Mouse (Mus musculus): Measurements from ENCODE around the gene Parvb. TPM values are rescaled to one million over a fixed set of nuclear protein-coding genes. Genes with fewer than 3 reads are reported as not detected.
A peak's percentile ranks its signal among the peaks of the same experiment; 100 is the strongest.

The Parvb gene
- total RNA-seq, 2 experiments from 2014 or later: 2.1 to 29.8 TPM

DNA sequence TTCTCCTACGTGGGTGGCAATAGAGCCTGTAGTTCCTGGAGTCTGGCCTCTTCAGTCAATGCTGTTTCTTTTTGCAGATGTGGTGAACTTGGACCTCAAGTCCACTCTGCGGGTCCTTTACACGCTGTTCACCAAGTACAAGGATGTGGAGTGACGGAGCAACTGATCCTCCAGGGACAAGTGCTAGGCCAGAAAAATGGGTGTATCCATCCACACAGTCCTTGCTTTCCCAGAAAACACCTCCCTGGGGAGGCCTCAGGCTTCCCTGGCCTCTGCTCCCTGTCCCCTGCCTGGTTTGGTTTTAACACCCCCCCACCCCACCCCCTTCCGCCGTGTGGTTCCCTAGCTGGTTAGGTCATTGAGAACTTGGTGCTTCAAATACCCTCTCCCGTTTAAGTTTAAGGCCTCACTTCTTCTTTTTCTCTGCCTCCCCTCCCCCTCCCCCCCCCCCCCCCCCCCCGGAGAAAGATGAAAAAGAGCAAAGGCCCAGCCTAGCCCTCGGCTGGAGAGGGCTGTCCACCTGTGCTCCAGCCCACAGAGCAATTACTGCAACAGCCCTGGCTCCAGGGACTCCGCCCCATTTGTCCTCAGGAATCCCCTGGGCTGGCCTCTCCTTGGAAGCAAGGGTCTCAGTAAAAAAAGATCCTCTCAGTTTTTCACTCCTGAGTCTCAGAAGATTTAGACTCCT, 81.2 kb downstream of the Parvb start:
- ATAC-seq (replicated peaks; ENCODE audit: low FRiP score, low TSS enrichment, poor library complexity, severe bottlenecking): no peak

DNA sequence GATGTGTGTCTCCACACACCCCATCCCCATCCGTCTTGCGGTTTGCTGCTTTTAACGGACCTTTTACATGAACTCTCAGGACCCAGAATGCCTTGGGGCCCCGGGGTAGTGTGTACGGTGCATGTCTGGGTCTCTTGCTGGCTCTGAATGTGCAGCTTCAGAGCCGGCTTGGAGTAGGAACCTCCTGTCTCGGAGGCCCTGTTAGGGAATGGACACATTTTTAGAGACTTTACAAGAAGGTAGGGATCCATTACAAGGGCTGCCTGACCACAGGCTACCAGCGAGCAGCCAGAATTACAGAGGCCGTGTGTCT, 81.7 kb downstream of the Parvb start:
- peak; percentile 24; the same call in 1 of the 2 replicates for ATAC-seq (replicated peaks; ENCODE audit: low FRiP score, low TSS enrichment, poor library complexity, severe bottlenecking)

DNA sequence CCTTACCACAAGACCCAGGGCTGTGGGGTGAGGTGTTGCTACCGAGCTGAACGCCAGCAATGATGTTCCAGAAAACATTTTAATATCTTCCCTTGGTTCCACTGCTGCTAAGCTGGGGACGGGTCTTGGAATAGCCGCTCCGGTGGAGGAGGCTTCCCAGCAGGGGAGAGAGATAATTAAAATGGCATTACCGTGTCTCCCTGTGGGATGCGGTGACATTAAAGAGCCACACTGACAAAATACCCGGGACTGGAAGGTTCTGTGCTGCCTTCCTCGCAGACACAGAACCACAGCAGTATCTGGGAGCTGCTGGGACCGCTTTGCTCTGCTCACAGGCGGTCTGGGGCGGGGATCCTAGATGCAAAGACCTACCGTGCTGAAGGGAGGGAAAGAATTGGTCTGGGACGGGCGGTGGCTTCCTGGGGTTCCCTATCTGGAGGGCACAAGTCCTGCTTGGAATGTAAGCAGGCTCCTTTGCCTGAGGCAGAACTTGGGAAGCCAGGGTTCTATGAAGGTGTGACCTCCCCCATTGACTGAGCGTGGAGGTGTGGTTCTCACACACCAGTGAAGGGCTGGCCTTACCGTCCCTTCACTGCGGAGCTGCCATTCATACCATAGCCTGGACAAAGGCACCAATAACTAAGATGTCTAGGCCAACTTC, 82.7 kb downstream of the Parvb start:
- ATAC-seq (replicated peaks; ENCODE audit: low FRiP score, low TSS enrichment, poor library complexity, severe bottlenecking): no peak

DNA sequence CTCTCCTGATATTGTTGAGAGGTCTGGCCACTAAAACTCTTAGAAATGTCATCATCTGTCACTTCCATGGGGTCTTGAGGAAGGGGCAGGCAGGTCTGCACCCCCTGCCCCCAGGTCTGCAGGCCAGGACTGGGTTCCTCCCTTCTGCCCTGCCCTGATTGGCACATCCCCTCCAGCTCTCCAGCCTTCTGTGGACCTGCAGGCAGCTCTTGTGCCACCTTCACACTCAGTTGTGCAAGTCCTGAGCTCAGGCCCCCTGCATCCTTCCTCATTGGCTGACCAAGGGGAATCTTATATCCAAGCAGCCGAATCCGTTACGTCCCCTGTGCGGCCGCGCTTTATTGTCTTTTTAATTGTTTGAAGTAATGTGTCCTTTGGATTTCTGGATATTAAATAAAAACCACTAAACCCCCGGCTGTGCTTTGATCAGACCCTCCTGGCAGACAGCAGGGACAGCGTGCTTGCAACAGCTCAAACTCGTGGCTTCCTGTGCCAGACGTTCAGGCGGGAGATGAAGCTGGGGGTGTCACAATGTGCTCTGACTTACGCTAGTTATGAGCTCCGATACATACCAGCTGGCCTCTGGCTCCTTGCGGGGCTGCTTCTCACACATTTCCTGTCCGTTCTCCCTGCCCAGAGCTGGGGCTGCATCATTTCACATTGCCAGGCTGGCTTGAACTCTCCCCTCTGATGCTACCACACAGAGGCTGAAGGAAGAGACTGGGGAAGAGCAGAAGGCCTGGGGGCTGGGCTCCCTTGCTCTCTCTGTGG, 83.6 kb downstream of the Parvb start:
- ATAC-seq (replicated peaks; ENCODE audit: low FRiP score, low TSS enrichment, poor library complexity, severe bottlenecking): no peak

DNA sequence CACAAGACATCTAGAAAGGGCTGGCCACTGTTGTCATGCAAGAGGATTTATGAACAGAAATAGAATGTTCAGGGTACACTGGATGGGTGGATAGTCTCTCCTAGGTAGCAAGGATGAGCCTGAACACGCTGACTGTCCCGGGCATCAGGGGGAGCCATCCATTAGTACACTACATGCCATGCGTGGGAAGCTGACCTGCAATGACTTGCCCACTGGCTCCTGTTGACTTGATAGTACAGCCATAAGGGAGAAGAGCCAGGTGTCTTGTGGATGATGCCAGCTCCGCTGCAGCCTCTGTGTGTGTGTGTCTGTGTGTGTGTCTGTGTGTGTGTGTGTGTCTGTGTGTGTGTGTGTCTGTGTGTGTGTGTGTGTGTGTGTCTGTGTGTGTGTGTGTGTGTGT, 87.5 kb downstream of the Parvb start:
- ATAC-seq (replicated peaks; ENCODE audit: low FRiP score, low TSS enrichment, poor library complexity, severe bottlenecking): no peak

DNA sequence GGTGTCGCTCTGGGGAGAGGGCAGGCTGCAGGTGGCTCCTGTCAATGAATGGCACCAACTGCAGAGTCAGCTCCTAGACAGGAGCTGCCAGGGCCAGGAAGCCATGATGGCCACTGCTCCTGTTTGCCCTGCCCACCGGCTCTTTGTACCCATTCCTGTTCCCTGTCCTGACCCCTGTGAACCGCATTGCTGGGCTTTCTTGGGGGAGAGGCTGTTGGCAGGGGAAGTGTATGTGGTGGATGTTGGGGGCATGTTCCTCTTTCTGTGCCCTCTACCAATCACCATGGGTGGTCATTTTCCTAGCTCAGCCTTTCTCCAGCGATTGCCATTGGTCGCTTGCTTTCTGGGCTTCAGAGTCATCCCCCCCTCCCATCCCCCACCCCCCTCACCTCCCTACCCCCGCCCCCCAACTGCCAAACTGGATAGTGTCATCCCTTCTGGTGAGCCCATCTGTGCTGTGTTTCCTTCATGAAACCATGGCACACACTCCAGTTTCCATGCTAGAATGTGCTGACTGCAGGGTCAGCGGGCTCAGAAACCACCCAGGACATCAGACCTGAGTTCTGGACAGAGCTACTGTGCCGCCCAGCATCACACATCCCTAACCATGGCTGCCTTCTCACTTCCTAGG, 89.8 kb downstream of the Parvb start:
- no peak for ATAC-seq (replicated peaks; ENCODE audit: low FRiP score, low TSS enrichment, poor library complexity, severe bottlenecking)

DNA sequence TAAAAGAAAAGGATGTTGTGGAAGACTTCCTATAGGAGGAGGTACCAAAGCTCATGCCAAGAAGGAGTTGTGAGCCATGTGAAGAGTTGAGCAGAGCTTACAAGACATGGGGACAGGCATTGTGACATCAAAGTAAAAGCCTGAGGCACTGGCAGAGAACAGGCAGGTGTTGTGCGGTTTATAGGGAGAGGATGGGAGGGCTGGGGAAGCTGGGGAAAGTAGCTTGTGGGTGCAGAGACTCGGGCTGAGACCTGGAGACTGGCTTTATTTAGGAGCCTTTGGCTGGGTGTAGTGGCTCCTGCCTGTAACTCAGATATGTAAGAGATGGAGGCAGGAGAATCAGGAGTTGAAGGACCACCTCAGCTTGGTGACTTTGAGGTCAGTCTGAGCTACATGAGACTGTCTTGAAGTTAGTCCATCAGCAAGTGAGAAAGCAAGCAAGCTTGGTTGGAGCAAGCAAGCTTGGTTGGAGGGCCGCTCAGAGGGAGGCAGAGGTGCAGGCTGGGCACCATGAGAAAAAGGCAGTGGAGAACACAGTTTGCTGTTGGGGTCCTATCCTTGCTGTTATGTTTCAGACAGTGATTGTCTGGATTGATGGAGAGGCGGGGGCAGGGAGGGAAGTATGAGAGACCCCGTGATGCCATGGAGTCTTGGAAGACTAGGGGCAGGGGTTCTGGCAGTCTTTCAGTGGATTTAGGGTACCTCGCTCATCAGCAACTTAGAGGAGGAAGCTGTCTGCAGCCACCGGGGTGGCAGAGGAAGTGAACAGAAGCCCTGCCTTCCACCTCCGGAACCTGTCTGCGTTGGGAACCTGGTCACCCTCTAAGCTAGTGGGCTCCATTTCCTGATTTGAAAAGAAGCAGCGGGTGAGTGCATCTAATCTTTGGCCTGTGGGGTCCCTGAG, 92.4 kb downstream of the Parvb start, which contains the start of gene Parvg:
Gene Parvg, plus strand, starts transcription at position 61 of the 904 bp plus-strand sequence.
- 0 out of 2 replicates have a peak, but pooled peaks have one; percentile 29 for ATAC-seq (replicated peaks; ENCODE audit: low FRiP score, low TSS enrichment, poor library complexity, severe bottlenecking)

DNA sequence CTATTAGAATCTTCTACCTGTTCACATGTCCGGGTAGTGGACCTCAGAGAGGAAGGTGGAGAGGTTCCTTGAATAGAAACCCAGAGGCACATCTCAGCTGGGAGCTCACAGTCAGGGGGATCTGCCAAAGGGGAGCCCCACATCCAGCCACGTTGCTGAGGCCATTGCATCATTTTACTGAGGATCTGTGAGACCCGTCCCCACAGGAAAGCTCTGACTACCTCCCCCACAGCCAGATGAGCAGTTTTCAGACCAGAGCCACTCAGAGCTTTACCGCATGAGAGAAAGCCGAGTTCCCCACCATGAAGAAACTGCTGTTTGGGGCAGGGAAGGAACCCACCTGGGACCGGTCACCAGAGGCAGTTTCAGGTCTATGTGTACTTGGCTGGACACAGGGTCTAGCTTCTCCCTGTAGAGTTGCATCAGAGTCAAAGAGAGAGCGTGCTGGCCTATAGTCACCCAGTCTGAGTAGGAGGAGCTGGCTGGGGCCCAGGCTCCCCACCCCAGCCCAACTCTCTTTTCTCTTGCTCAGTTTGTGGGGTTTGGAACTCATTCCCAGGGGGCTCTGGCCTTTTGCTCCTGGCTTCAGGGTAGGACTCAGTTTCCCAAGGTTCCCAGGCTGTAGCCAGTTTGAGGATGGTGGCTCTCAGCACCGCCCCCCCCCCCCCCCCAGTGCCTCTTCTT, 93.2 kb downstream of the Parvb start:
- 0 out of 2 replicates have a peak, but pooled peaks have one; percentile 22 for ATAC-seq (replicated peaks; ENCODE audit: low FRiP score, low TSS enrichment, poor library complexity, severe bottlenecking)

DNA sequence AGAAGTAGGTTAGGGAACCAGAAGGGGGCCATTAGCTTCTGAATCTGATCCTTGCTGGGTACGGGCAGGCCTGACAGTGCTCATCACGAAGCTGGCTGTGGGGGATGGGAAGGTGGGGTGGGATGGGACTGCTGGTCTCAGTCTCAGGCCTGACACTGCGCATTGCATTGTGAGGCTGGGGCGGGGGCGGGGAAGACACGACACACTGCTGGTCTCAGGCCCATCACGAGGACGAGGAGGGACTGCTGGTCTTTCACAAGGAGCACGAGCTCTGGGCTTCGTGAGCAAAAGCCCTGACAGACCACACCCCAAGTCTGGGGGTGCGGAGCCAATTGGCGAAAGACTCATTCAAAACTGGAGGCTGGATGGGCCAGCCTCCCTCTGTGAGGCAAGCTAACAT, 93.9 kb downstream of the Parvb start:
- ATAC-seq (replicated peaks; ENCODE audit: low FRiP score, low TSS enrichment, poor library complexity, severe bottlenecking): 0 out of 2 replicates have a peak, but pooled peaks have one; percentile 24

DNA sequence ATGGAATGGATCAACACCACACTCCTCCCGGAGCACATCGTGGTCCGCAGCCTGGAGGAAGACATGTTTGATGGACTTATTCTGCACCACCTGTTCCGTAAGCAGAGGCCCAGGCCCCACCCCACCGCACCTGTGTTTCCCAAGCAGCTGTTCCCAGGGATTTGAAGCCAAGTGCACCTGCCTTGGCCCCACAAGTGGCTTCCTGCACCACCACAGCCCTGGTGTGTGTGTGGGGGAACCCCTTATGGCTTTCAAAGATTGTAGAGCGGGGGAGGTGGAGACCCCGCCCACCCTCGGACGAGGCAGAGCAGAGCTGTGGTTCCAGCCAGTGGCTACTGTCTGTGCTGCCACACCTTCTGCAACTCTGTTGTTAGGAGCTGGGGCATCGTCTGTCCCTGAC, 97.0 kb downstream of the Parvb start:
- no peak for ATAC-seq (replicated peaks; ENCODE audit: low FRiP score, low TSS enrichment, poor library complexity, severe bottlenecking)

DNA sequence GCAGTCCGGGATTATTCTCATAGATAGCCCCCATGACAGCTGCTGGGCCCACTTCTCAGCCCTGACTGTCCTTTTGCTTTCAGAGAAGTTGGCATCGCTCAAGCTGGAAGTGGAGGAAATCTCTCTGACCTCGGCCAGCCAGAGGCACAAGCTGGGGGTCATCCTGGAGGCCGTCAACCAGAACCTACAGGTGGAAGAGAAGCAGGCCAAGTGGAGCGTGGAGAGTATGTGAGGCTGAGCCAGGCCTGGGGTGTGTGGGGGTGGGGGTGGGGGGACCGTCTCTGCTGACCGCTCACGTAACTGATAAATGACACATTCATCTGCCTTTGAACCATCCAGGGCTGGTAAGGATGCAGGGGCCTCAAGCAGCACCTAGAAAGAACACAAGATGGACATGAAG, 98.1 kb downstream of the Parvb start:
- ATAC-seq (replicated peaks; ENCODE audit: low FRiP score, low TSS enrichment, poor library complexity, severe bottlenecking): no peak

DNA sequence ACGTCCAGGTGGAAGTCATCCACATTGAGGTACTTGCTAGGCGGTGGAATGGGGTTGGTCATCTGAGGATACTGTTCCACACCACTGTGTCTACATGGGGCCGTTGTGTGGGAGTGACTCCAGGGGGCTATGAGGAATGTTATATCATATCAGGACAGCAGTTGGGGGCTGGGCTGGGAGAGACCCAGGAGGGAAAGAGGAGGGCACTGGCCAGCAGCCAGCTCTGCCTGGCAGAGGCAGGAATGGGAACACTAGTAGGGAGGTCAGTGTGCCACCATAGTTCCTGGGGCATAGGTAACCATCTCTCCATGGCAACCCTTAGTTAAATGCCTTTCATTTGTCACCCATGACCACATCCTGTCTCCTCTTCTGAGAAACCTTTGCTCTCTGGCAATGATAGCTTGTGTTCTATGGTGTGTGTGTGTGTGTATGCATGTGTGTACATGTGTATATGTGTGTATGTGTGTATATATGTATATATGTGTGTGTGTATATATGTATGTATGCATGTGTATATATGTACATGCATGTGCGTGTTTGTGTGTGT, 99.3 kb downstream of the Parvb start:
- ATAC-seq (replicated peaks; ENCODE audit: low FRiP score, low TSS enrichment, poor library complexity, severe bottlenecking): no peak

DNA sequence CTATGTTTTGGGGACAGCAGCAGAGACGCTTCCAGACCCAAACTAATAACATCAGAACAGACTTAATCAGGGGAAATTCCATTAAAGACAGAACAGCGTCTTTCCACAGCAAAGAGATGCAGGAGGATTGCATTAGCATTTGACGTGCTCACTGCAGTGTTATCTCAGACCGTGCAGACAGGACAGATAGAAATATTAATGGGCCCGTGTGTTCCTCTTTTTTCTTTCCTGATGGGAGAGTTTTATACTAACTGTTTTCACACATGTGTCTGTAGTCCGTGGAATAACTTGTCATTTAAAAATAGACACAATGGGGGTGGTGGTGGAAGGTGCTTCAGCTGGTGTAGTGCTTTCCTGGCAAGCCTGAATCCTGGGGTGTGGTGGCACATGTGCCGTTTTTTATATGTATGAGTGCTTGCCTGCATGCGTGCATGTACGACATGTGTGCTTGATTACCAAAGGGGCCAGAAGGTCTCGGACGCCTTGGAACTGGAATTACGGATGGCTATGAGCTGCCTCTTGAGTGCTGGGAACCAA, 104.5 kb downstream of the Parvb start:
- ATAC-seq (replicated peaks; ENCODE audit: low FRiP score, low TSS enrichment, poor library complexity, severe bottlenecking): 0 out of 2 replicates have a peak, but pooled peaks have one; percentile 36

DNA sequence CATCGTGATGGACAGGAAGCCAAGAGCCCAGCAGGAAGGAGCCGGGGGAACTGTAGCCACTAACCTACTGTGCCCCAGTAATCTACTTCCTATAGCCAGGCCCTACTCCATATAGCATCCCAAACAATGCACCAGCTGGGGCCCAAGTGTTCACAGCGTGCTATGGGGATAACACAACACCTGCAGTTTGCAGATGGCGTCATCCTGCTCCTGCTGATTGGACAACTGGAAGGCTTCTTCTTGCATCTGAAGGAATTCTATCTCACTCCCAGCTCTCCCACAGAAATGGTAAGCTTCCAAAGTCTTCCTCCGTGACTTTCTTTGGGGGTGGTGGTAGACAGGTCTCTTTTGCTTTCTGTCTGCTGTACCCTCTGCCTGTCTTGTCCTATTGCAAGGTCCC, 105.8 kb downstream of the Parvb start:
- no peak for ATAC-seq (replicated peaks; ENCODE audit: low FRiP score, low TSS enrichment, poor library complexity, severe bottlenecking)

DNA sequence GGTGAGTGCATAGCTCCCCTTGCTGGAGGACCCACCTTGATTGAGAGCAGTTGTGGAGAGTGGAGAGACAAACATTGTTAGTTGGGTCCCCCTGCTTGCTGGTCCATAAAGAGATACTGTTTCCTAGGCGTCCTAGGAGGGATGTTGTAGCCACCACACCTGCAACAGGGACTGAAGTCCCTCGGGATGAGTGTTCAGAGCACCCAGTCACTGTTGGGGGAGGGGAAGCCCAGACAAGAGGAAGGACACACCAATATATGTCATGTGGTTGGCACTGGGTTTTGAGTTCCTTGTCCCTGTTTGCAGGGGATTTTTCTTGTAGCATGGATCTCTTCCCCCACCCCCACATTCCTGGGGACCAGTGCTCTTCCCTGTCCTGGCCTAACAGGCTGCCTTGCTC, 109.1 kb downstream of the Parvb start:
- ATAC-seq (replicated peaks; ENCODE audit: low FRiP score, low TSS enrichment, poor library complexity, severe bottlenecking): no peak

DNA sequence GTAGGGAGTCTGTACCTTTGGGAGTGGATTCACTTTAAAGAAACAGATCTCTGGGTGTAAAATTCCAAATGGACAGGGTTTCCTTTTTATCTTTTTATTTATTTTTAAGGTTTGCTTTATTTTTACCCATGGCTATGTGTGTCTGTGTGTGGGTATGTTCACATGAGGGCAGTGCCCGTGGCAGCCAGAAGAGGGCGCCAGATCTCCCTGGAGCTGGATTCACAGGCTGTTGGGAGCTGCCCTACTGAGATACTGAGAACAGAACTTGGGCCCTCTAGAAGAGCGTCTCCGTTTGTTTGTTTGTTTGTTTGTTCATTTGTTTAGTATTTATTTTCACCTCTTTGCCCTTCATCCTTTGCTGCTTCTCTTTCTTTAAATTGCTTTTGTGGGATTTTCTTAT, 116.9 kb downstream of the Parvb start:
- no peak for ATAC-seq (replicated peaks; ENCODE audit: low FRiP score, low TSS enrichment, poor library complexity, severe bottlenecking)

DNA sequence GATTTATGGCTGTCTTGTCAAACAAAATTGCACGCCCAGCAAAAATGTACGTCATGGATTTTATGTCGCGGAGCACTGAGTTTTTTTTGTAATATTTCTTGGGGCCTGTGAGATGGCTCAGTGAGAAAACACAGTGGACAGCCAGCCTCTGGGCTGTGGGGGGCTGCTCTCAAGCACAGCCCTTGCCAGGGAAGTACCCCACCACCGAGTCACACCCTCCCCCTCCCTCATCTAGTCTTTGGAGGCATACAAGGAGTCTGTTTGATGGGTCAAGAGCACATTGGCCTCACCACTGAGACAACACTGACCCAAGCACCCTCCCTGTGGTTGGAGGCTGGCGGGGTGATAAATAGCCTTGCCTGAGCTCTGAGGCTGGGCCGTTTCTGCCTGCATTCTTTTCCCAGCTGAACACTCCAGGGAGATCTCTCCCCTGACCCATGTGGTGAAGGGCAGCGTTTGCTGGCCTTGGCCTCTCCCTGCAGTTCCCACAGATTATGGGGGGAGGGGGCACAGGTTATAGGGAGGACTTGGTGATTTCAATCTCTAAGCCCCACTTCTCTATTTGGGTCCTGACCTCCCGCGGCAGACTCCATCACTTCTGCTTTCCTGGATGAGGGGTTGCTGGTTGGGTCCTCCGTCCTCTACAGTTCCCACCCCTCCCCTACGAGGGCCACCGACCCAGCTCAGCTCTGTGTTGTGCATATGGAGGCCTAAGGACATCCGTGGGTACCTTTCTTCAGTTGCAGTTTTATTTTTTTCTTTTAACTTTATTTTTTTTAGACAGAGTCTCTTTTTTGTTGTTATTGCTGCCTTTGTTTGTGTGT, 118.3 kb downstream of the Parvb start:
- no peak for ATAC-seq (replicated peaks; ENCODE audit: low FRiP score, low TSS enrichment, poor library complexity, severe bottlenecking)
